Mouse (Mus musculus): Measurements from ENCODE around the gene Lrpprc.

- TF ChIP-seq ZNF384 (IDR thresholded peaks at IDR 0.05; ENCODE audit: low read depth, low read length) (no peak), MAFK (IDR thresholded peaks at IDR 0.05; ENCODE audit: insufficient read depth, low read depth, low read length) (no peak), HCFC1 (IDR thresholded peaks at IDR 0.05; ENCODE audit: borderline replicate concordance, insufficient read depth, low read length) (no peak), ZC3H11A (IDR thresholded peaks at IDR 0.05; ENCODE audit: borderline replicate concordance, low read depth, low read length) (no peak)
These were observed 38.3 kb downstream of the Lrpprc start for GRCm38 (mm10) chr17:84752286-84752685.

Data from ES-E14 (cell line).